Mouse (Mus musculus) R1 (cell line): Measurements from ENCODE around the gene Plekhg1.

Experiments
- DNase-seq: peaks from one replicate; pipeline ENCODE4 v3.0.0-alpha.2; 2018; ENCODE audit warnings: low read depth, low spot score

The Plekhg1 gene

DNA sequence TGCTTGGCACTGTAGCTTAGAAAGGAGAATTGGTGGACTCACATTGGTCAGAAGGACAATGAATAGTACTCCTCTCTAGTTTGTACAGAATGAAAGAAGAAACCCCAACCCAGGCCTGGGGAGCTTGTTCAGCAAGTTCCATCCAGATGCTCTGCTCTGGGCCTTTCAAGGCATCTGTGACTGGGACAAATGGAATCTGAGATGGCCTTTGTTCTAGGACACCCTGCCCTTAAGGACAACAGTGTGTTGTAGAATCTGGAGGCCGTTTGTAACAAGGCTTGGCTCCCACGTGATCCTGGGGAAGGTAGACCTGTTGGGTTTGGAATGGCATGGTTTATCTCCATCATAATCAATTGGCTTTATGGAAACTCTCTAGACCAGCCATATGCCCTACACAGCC is 141.0 kb downstream of the Plekhg1 start:
- DNase-seq = peak; percentile 56

DNA sequence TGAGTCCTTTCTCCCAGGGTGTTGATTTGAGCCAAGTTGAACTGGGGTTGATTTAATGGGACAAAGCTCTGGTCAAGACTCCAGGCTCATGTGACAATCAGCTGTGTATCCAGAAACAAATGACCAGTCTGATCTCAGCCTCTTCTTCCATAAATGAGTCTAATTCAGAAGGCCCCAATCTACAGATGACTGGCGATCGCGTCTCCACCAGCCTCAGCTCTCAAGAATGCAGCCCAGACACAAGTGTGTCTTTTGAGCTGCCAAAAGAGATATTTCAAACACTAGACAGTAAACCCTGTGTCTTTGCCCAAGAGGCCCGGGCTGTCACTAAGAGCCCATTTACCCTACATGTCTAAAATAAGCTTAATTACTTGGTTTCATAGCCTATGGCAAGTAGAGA is 148.3 kb downstream of the Plekhg1 start:
- no peak for DNase-seq

DNA sequence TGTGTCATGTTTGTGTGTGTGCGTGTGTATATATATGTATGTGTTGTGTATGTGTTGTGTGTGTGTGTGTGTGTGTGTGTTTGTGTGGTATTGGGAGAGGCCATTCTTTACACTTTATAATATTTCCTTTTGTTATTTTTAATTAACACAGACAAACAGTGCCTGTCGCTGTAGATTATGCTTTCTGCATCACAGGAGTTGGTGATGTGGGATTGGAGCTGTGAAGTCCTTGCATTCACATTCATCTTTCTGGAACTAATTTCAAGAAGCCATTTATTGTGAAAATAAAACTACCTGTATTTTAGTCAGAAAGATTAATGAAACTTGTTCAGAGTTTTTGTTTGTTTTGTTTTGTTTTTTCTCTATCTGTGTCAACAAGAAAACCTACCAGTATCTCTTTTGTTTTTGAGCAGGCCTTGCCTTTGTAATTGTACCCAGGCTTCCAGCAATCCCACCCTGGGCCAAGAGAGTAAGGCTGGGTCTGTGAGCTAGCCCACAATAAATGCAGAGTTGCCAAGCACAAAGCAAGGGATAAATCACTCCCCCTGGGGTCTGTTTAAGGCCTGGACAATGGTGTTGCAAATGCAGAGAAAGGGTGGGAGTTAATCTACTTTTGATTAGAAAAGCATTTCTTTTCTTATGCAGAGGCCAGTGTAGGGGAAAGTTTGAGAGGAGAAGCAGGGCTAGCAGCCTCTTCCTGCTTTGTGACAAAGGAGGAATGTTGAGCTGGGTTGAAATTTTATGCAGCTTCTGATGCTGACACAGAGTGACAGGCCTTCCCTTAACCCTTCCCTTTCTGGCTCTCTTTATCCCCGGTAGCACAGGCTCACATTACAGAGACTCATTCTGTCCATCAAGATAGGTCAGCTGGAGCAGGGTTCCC is 151.5 kb downstream of the Plekhg1 start:
- peak; percentile 98 for DNase-seq

DNA sequence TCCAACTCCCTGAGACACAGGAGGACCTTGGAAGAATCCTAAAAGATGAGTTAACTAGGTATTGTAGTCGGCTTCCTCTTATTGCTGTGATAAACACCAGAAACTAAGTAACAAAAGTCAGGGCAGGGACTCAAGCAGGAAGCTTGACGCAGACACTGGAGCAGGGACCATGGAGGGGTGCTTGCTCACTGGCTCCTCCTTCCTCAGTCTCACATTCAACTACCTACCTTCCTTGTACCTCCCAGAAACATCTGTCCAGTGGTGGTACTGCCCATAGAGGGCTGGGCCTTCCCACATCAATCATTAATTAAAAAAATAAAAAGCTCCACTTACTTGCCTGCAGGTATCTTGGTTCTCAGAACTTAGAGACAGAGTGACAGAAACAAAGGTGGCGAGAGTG is 152.2 kb downstream of the Plekhg1 start:
- DNase-seq = peak; percentile 62

DNA sequence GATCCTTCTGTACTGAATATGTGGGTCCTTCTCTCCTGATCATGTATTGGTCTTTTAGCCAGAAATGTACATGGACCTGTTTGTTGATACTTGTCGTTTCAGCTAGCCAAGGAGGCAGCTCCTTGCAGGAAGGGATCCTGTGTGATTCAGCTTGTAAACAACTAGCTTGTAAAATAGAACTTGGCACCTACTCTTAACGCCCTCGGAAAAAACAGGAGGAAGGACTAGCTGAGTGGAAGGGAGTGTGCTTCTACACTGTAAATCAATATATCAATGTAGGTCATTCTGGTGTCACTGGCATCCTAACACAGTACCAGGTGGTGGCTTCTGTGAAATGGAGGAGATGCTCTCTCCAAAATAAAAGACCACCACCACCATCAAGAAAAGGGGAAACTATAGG is 157.9 kb downstream of the Plekhg1 start:
- no peak for DNase-seq

DNA sequence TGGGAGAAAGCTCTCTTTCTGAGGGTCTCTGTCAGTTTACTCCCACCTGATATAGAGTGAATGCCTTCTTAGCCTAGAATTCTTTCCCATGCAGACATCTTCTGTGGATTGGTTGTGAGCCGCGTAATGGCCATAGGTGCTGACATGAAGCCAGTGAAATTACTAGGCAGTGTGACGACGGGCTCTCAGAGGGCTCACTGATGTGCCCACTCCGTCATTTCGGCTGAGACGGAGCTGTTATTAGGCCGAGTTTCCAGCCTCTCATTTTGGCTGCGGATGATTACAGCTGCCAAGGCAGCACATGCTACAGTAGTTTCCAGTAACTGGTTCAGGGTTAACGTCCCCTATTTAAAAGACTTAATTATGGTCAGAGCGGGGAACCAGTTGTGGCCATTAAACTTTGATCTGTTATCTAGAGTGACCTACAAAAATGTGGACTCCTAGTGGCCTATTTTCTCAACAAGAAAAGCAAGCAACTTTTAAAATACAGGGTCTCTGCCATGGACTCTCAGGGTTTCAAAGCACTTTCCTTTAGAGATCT is 160.3 kb downstream of the Plekhg1 start:
- no peak for DNase-seq

DNA sequence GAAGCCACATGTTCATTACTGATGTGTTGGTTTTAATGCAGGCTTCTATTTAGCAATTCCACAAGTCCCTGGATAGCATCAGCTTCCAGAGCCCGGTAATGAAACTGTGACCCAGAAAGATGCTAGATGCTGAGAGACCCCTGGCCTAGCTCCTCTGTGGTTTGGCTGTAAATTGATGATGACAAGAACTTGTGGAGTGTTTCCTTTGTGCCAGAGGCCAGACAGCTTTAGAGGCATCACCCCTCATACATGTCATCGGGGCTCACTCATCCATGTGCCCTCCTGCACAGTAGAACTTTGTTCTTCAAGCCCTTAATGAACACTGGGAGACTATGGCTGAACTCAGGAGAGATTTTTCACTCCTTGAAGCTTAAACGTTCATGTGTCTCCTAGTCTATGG is 165.6 kb downstream of the Plekhg1 start:
- DNase-seq = no peak

DNA sequence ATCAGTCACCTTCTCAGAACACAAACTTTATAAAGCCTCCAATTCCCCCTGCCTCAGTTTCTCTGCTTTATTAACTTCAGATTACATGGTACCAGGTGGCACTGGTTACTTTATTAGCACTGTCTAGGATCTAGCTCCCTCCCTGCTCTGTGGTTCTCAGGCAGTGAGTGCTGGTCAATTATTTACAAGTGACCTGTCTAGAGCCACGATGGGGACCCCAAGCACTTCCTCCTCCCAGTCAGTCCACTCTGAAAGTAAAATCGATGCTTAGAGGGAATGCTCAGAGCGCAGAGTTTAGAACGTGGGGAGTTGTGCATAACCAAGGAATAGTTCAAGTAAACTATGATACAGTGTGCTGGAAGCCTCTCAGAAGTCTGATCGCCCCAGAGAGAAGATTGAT is 173.9 kb downstream of the Plekhg1 start:
- no peak for DNase-seq

DNA sequence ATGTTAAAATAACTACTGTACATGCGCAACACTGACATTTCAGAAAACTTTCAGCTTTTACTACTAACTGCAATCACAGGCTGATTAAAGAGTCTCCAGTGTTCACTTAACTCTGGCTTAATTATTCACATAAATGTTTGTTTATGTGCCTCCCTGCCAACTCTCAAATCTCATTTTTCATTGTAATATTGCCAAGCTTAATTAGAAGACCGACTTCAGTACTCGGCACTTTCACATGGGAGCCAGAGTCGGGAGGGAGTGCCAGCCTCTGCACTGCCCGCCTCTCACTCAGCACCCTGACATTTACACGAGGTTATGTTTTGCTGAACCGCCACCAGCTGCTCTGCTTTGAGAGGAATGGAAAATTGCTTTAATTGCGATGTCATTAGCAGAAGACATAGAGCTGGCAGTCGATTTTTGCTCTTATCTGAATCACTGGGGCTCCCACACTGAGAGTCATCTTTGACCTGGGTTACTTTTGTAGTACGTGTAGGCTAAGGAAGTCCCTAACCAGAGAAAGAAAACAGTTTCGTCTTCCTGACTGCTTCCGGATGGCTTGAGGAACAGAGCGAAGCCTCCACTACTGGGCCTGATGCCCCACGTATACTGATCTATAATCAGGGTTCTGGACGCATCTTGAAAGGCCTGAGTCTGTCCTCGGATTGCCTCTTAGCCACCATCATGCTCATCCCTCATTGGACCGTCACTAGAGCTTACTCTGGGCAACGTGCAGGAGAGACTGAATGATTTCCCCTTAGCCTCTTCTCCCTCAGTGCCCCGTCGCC is 180.4 kb downstream of the Plekhg1 start:
- DNase-seq = no peak

DNA sequence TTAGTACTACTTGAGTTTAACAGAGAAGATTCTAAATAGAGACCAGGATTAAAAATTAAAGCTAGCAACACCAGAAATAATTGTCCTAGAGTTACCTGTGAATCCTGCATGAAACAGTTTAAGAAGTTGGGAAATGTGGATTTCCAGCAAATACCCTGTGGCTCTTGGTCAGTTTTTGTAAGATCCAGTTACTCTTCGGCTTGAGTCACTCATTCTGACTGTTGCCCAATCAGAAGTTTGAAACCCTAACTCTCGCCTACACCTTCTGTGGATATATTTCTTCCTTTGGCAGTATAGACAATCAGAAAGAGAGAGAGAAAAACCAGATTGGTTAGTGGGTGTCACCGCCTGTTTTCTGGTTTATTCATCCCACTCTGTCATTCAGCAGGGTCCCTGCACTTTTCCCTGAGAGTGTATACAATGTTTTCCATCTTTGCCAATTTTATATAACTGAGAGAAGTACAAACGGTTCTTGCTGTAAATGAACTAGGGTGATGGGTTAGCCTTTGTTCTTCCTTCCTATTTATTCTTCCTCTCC is 187.9 kb downstream of the Plekhg1 start:
- DNase-seq = no peak

DNA sequence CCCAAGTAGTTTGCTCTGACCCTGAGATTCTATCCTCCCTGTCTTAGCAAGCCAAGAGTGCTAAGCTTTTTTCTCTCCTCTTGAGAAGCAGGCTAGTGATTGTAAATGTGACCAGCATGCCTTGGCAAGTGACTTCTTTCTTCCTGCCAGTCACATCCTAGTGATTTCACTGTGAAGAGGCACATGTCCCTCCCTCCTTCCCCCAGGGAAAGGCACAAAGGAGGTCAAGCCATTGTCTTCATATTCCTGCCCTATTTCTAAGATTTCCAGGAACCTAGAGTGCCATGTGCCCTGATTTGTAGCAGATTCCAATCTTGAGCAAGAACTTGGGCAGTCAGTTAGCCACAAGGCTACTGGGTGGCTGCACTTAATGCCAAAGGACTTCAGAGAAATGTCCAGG is 191.7 kb downstream of the Plekhg1 start:
- no peak for DNase-seq

DNA sequence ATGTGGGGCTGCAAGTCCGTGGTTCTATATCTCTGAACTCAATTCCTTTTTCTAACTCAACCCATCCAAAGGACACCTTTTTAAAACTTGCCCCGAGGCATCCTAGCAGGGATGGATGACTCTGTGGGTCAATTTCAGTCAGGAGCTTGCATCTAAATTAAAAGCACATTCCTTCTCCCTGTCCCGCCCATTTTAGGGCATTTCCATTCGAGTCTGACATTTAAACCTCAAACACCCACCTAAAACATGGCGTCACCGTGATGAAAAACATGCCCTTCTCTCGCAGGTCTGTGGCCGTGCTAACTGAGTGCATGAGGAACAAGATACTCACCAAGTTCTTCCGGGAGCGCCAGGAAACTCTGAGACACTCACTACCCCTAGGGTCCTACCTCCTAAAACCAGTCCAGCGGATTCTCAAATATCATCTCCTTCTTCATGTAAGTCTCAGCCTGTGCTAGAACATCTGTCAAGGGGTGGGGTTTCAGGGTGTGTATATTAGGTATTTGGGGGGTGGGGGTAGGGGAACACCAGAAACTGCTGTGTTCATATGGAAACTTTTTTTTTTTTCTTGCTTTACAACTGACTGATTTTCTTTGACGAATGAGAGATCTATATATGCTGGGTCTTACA is 193.3 kb downstream of the Plekhg1 start:
- DNase-seq = peak; percentile 72

DNA sequence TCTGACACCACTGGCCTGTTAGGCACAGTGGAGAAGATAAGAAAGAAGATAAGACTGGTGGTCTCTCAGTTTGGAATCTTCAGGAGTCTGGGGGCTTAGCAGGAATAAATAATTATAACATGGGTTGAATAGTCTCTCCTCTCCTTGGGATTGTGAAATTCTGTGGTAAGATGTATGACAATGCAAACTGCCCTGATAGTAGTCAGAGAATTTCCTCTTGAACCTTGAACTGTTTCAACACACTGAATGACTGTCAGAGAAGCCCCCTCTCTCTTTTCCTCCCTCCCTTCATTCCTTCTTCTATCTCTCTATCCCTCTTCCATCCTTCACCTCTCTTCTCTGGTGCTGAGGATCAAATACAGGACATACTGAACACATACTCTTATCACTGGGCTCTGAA is 196.7 kb downstream of the Plekhg1 start:
- no peak for DNase-seq

DNA sequence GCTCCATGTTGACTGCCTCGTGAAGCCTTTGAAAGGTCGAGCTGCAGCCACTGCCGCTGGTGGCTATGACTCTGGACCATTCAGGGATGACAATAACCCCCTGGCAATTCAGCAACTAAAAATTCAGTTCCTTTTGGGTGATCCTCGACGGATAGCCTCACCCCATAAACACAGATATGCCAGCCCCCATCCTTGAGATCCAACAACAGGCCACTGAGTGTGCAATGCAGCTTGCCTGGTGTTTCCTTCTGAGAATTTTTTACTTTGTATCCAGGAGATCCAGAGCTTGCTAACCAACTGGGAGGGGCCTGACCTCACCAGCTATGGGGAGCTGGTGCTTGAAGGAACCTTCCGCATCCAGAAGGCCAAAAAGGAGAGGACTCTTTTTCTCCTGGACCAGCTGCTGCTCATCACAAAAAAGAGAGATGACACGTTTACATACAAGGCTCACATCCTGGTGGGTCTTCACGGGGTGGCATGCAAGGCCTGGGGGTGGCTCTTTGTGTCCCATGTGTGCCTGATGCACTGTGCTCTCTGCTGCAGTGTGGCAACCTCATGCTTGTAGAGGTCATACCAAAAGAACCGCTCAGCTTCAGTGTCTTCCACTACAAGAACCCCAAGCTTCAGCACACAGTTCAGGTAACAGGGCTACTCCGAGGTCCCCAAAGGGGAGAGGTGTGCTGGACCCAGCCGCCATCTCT is 199.9 kb downstream of the Plekhg1 start:
- peak; percentile 68 for DNase-seq

DNA sequence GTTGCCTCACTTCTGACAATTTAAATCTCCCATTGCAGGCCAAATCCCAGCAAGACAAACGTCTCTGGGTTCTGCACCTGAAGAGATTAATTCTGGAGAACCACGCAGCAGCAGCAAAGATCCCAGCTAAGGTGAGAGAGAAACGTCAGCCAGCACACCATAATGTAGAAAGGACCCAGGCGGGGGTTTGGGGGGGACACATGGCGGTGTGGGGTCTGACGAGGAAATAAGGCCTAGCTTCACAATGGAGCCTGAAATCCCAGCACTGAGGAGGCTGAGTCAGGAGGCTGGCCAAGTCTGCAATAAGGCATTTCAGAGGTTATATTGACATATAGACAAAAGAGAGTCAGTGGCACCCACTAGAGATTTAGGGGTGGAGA is 200.4 kb downstream of the Plekhg1 start:
- no peak for DNase-seq

DNA sequence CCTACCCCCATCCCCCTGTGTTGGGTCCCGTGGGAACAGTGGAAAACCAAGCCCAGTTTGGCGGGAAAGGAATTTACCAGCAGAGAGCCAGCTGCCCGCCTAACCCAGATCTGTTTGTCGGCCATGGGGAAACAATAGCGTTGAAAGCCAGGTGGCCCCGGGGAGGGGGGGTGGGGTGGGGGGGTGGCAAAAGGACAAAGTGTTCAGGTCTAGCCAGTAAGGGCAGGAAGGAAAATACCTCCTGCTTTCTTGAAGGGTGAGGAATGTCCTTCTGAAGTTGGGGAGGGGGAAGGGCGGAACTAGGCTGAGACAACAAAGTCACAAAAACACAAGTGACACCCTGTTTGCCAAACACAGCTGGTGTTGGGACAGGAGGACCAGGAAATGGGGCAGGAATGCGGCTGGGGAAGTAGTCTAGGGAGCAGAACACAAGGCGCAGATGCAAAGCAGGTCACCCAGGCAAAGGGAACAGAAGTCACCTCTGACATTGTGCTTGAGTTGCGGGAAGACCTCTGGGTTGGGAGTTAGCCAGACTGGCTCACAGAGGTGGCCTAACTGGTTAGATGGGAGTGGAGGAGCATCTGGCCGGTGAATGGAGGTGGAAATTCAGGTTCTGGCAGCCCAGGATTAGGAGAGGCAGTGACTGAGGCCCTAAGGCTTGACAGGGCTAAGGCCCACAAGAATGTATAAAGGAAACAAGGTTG is 201.0 kb downstream of the Plekhg1 start:
- DNase-seq = peak; percentile 97

DNA sequence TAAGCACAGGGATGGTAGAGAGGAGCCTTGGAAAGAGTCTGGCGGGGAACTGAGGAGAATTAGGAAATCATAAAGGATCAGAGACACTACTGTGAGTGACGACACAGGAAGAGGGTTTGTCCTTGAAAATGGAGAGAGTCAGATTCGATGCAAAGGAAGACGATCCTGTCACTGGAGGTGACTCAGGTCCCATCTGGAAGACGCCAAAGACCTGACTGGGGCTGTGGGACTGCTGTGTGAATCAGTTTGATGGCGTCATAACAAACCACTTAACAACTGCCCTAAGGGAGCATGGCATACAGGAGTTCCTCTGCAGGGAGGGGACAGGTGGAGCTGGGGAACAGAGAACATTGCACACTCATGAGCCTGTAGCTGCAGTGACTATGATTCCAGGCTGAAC is 202.1 kb downstream of the Plekhg1 start:
- DNase-seq = peak; percentile 37

DNA sequence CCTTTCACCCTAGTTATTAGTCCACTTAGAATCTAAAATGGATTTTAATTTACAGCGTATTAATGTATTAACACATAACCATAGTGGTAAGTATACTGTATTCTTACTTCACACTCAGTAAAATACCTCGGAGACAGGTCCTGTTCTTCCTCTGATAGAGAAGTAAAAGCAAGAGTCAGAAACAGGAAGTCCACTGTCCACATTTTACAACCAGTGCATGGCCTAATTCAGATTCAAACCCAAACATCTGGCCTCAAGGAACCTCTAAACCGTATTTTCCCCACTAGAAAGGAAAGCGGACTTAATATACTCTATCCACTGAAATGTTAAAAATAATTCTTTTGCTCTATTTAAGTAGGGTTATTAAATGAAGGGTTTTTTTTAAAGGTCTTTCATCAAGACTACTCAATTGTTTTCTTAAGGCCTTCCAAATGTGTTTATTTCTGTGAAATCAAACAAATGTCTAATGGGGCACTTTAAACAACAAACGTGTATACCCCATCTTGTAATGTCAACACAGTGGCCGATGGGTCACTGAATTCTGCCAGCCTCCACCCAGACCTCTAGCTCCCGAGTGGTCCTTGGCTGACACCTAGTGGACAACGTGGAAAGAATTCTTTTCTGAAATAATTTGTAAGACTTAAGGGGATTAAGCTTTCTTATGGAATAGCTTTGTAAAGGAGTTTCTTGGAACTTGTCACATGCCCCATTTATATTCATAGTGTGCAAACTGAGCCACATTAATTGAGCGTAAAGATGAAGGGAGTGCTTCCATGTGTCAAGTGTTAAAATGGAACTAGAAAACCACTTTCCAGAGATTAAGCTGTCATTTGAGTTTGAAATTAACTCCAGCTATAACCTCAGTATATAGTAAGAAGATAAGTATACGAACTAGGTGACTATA is 203.6 kb downstream of the Plekhg1 start:
- DNase-seq = peak; percentile 86

DNA sequence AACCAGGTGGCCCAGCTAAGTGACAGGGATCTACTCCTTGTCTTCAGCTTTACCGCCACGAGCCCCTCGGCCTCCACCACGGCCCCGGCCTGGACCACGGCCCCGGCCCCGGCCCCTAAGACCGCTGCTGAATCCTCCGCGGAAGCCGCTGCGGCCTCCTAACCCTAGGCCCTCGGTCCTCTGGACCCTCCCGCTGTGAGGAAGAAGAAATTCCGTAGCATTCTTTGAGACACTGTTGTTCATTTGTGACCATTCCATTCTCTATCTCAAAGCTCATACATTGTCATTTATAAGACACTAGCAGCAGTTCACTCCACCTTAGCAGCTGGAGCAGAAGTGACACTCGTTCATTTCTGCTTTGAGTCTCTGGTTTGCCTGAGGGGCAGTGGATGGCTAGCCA is 206.7 kb downstream of the Plekhg1 start:
- DNase-seq = peak; percentile 53

DNA sequence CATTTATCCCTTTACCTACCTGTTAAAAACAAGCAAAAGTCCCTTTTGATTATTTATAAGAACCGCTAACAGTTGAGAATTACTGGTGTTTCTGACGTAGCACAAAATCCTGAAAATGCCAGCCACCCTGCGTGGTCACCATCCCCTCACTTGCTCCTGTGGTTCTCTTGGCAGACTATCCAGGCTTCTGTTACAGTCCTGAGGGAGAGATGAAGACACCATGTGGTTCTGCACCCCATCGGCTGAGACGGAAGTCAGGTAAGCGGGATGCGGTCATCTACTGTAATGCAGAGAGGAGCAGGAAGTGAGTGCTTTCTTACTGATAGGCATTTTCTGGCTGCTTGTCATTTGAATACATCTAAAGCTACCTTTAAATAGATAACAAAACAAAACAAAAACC is 207.2 kb downstream of the Plekhg1 start:
- DNase-seq = peak; percentile 50
